Mouse (Mus musculus) cerebellum, adult (tissue): ENCODE measurements around the gene Ptch2.

Experiments used
- ATAC-seq: cut with Nextera tagmentation; 2 replicates; pipeline ENCODE4 v1.9.2; 2017; ENCODE audit warnings: mild to moderate bottlenecking, moderate library complexity, mixed read lengths; ENCODE audit not compliant: insufficient number of reproducible peaks, low FRiP score, low TSS enrichment

Gene Ptch2

GRCm38 (mm10) chr4:117148815-117149214, 52.9 kb downstream of the Ptch2 start:
- ATAC-seq: no peak

GRCm38 (mm10) chr4:117149291-117150211, 53.7 kb downstream of the Ptch2 start:
- no peak for ATAC-seq

GRCm38 (mm10) chr4:117150212-117150733, 54.4 kb downstream of the Ptch2 start:
- ATAC-seq: no peak

DNA sequence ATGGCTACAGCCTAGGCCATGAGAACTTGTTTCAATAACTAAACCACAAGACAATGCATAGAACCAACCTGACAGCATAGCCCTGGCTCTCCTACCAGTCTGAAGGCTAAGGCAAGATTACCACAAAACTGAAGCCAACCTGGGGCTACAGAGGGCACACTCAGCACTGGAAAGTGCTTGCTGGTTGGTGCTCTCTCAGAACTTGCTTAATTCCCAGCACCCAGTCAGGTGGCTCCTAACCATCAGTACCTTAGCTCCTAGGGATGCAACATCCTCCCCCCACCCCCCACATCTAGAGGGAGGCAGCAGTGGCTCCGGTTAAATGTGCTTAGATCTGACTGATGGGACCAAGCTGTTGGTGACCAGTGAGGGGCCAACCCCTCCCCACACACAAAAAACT, 55.5 kb downstream of the Ptch2 start:
- ATAC-seq: no peak

DNA sequence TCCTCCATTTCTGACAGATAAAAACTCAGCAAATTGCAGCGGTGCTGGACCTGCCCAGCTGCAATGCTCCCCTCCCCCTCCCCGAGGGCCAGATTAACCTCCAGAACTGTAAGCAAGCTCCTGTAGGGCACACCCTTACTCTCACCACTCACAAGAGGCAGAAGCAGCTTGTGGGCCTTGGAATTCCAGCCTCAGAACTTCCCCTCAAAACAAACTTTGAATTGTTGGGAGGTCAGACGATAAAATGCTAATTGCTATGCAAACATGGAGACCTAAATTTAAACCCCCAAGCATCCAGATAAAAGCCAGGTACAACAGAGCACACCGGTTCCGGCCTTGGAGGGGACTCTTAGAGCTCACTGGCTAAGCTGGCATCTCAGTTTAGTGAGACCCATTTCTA, 56.8 kb downstream of the Ptch2 start:
- ATAC-seq: no peak

DNA sequence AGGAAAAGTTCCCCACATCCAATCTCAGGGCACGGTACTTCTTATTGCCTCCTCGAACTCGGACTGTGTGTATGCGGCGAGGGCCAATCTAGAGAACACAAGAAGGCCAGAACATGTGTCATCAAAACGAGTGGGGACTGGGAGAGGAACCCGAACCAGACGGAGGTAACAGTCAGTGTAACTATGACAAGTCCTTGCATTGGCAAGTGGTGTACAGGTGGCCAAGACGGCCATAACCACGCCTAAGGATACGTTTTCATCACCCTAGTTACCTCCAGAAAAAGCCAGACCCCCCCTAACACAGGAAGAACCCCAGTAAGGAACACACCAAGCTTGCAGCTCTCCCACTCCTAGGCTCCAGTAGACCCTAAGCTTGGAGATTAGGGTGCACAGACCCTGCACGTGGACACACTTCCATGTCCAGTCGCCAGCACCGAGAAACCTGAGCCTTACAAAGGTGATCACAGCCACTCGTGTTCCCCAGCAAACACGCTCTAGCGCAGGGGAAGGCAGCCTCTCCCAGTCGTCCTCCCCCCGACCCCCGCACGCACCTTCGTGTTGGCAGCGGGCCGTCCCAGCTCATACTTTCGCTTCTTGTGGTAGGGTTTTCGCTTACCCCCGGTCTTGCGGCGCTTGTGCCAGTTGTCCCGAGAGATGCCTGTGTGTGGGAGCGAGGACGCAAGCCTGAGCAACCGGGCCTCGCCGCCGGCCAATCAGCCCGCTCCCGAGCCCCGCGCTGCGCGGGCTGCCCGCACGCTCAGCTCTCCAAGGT, 59.3 kb downstream of the Ptch2 start:
- ATAC-seq: no peak; the same call in 1 of the 2 replicates

DNA sequence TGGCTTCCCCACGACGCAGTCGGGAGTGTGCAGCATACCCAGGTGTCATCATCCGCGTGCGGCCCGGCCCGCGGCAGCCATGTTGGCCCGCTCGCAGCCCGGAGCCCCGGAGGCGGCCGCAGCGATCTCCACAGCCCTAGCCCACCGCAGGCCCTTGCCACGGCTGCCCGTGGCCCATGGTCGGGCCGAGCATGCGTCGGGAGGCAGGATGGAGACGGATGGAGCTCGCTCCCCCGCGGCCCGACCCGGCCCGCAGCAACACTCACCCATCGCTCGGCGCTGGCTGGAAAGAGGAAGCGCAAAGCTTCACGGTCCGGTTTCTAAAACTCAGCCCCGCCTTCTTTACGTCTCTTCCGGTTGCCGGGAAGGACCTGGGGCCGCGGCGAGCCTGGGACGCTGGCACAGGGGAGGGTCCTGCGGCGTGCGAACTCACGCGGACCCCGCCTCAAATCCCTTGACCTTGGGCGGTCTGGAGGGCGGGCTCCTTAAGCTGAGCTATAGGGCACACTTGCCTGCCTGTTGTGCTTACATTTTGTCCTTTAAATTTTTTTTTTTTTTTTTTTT, 60.0 kb downstream of the Ptch2 start, which contains the start of gene Rps8:
Gene Rps8, minus strand, starts transcription at position 452 of the 564 bp plus-strand sequence.
- ATAC-seq: peak; percentile 93

GRCm38 (mm10) chr4:117156372-117156771, 60.5 kb downstream of the Ptch2 start:
- no peak for ATAC-seq

- no peak for ATAC-seq
Observed at GRCm38 (mm10) chr4:117159666-117160065, 63.8 kb downstream of the Ptch2 start.

GRCm38 (mm10) chr4:117161183-117161582, 65.3 kb downstream of the Ptch2 start:
- ATAC-seq: no peak
